Mouse (Mus musculus): Measurements from ENCODE around the gene Hspb1.

DNA sequence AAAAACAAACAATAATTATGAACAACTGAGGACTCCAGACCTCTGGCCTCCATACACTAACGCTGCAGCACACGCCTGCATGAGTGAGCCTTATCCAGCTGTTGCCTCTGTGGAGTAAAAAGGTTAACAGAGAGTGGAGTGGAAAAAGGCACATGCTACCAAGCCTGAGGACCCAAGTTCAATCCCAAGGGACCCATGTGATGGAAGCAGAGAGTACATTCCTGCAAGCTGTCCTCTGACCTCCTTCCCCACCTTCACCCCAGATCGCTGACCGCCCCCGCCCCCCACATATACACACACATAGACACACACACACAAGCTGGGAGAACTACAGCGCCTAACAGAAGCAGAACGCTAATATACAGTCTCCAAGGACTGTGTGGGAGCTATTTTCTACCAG, 36.2 kb downstream of the Hspb1 start:
- TF ChIP-seq GATA1 (IDR thresholded peaks at IDR 0.05; ENCODE audit: low read length) (no peak), TAL1 (IDR thresholded peaks at IDR 0.05; ENCODE audit: low read length) (no peak)
